In the genomic region with DNA sequence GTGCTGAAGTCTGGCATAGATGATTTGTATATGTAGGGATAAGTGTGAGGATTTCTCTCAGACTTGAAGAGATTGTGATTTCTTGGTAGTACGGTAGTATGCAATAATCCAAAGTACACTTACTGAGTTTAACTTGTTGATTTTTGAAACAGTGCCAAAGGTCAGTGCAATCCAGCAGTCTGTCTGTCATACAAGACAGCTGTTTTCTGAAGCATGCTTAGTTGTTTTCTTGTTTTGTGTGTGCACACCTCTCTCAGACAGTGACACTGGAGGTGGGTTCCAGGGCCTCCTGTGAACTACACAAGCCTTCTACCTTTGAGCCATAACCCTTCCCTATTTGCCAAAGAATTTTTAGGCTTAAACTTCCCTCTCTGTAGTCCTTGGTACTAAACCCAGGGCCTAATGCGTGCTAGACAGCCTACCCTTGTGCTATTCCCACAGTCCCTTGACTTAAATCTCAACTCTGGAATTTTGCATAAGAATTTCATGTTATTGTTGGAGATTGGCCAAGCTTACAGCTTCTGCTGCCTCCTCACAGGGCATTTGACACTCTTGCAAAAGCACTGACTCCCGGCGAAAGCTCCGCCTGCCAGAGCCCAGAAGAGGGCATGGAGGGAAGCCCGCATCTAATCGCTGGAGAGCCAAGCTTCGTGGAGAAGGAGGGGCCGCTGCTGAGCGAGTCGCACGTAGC, we compare ENCODE assay signal across 11 mouse cellular contexts. TPM values are rescaled to one million over a fixed set of nuclear protein-coding genes. Genes with fewer than 3 reads are reported as not detected.
DNase-seq lines count a peak whose midpoint lies in the region; ATAC-seq lines count a peak whose summit lies in the region.
"Had no signal": no experiment of that assay in that cellular context is flagged by ENCODE, and none has a peak within 500 bp of the region (broad histone marks: within the 10 kb centered on the region; RNA-seq: fewer than 3 reads in every experiment).

No protein-coding gene starts in this region.

- no peak overlapping the region for H3K4me3 ChIP-seq in heart, embryonic 15.5 days
- no peak overlapping the region for H3K4me3 ChIP-seq in embryonic facial prominence, embryonic 15.5 days (replicated peaks)
- H3K4me3 ChIP-seq: embryonic facial prominence, embryonic 12.5 days; hindbrain, embryonic 15.5 days; myocyte had no signal

- no peaks in the 10 kb centered on the region for H3K9me3 ChIP-seq in heart, embryonic 15.5 days (replicated peaks)
- H3K9me3 ChIP-seq in embryonic facial prominence, embryonic 15.5 days (replicated peaks): no peaks in the 10 kb centered on the region
- H3K9me3 ChIP-seq: hindbrain, embryonic 15.5 days had no signal

- peaks cover 4% of the 10 kb centered on the region for H3K4me1 ChIP-seq in heart, embryonic 15.5 days (replicated peaks)
- H3K4me1 ChIP-seq in embryonic facial prominence, embryonic 15.5 days: no peaks in the 10 kb centered on the region
- H3K4me1 ChIP-seq: embryonic facial prominence, embryonic 12.5 days had no signal

- WGBS in heart, embryonic 15.5 days: 39% methylated on average over 12 of the region's 12 CpGs
- WGBS in embryonic facial prominence, embryonic 15.5 days: 52% methylated on average over 12 of the region's 12 CpGs

- H3K27ac ChIP-seq in heart, embryonic 15.5 days: 0 out of 2 replicates have a peak overlapping the region, but pooled peaks have one; percentile 14
- H3K27ac ChIP-seq in embryonic facial prominence, embryonic 15.5 days (replicated peaks): 0 out of 2 replicates have a peak overlapping the region, but pooled peaks have one; percentile 34
- H3K27ac ChIP-seq: embryonic facial prominence, embryonic 12.5 days; hindbrain, embryonic 15.5 days had no signal

- no peaks in the 10 kb centered on the region for H3K27me3 ChIP-seq in heart, embryonic 15.5 days
- H3K27me3 ChIP-seq in embryonic facial prominence, embryonic 15.5 days: no peaks in the 10 kb centered on the region
- H3K27me3 ChIP-seq: embryonic facial prominence, embryonic 12.5 days; hindbrain, embryonic 15.5 days had no signal

- no peak; the same call in 1 of the 2 replicates for ATAC-seq in heart, embryonic 15.5 days (replicated peaks; ENCODE audit: insufficient number of reproducible peaks, insufficient read depth, low FRiP score, low read depth)
- ATAC-seq in embryonic facial prominence, embryonic 15.5 days (ENCODE audit: insufficient number of reproducible peaks, low FRiP score, low TSS enrichment, low read depth): no peak
- no peak for ATAC-seq in erythroid progenitor cell, adult 5-6 weeks (replicated peaks; ENCODE audit: low FRiP score, poor library complexity, severe bottlenecking)

- H3K36me3 ChIP-seq in heart, embryonic 15.5 days: peaks cover 71% of the 10 kb centered on the region
- H3K36me3 ChIP-seq in embryonic facial prominence, embryonic 15.5 days: peaks cover 88% of the 10 kb centered on the region

- no peak overlapping the region for H3K4me2 ChIP-seq in heart, embryonic 15.5 days
- no peak overlapping the region for H3K4me2 ChIP-seq in embryonic facial prominence, embryonic 15.5 days (replicated peaks)
- H3K4me2 ChIP-seq: embryonic facial prominence, embryonic 12.5 days; hindbrain, embryonic 15.5 days had no signal

- DNase-seq in heart, postnatal 4 days: no peak
- peak; percentile 47 for DNase-seq in 3T3-L1 (ENCODE audit: low read depth, low spot score)
- DNase-seq in kidney, postnatal 36 days: peak; percentile 18 to 46
- no peak for DNase-seq in thymus, postnatal 36 days
- DNase-seq in urinary bladder, postnatal 10 days (ENCODE audit: low spot score): no peak

- H3K9ac ChIP-seq in heart, embryonic 15.5 days: no peak overlapping the region
- H3K9ac ChIP-seq in embryonic facial prominence, embryonic 15.5 days: no peak overlapping the region
- H3K9ac ChIP-seq: embryonic facial prominence, embryonic 12.5 days; hindbrain, embryonic 15.5 days had no signal

RNA-seq across cellular contexts. Expression of gene Nr2c1, which starts 23.8 kb away (rescaled TPM):
- polyA plus RNA-seq in heart, embryonic 15.5 days (2015; fragmentation: Nextera tagmentation; extraction: Ambion mirVana): 4.7 and 5.7 TPM in 2 replicates
- total RNA-seq in heart, postnatal 4 days (2021): 10 to 100 TPM; 10.2 to 10.7 TPM
- 7.8 and 8.1 TPM in 2 replicates for polyA plus RNA-seq in embryonic facial prominence, embryonic 15.5 days (2015; fragmentation: Nextera tagmentation; extraction: Ambion mirVana)
- 0.84 and 2.2 TPM in 2 replicates for total RNA-seq in erythroid progenitor cell, adult 5-6 weeks (2015; ENCODE audit: low replicate concordance)
- total RNA-seq in erythroid progenitor cell, adult 5-6 weeks (2017; ENCODE audit: low replicate concordance): 0.64 and 1.4 TPM in 2 replicates

RNA-seq across cellular contexts. Expression of gene Ndufa12, which starts 26.9 kb away (rescaled TPM):
- 482 and 617 TPM in 2 replicates for polyA plus RNA-seq in heart, embryonic 15.5 days (2015; fragmentation: Nextera tagmentation; extraction: Ambion mirVana)
- total RNA-seq in heart, postnatal 4 days (2021): 100 to 1,000 TPM; 545 to 567 TPM
- 271 and 277 TPM in 2 replicates for polyA plus RNA-seq in embryonic facial prominence, embryonic 15.5 days (2015; fragmentation: Nextera tagmentation; extraction: Ambion mirVana)
- 33.9 and 44.4 TPM in 2 replicates for total RNA-seq in erythroid progenitor cell, adult 5-6 weeks (2015; ENCODE audit: low replicate concordance)
- 56.6 and 63.0 TPM in 2 replicates for total RNA-seq in erythroid progenitor cell, adult 5-6 weeks (2017; ENCODE audit: low replicate concordance)

Comparison
In these comparisons a context has a peak if more than half of its experiments do, and no peak if none do; other contexts are left out.
1. DNase-seq: peak in 3T3-L1 (single experiment) and kidney, postnatal 36 days (2 of 2); none in heart, postnatal 4 days (single experiment), thymus, postnatal 36 days (0 of 2) and urinary bladder, postnatal 10 days (single experiment).
2. RNA of gene Ndufa12, which starts 26.9 kb away (total RNA-seq): 545 to 567 TPM in heart, postnatal 4 days; 33.9 to 63.0 TPM in erythroid progenitor cell, adult 5-6 weeks; every median in the first group is over 4 times any median in the second.